Mouse (Mus musculus): ENCODE measurements around the gene Cask.
"Not testable (repeated sequence)": the region's sequence is repeated elsewhere in the genome, so short reads cannot be mapped to it uniquely, and the experiment has no call there.

The Cask gene

GRCm38 (mm10) chrX:13851285-13851684 lies at the start of gene Cask:
Gene Cask, minus strand, starts transcription at chrX:13851367.
- peak; percentile 49 to 72 for DNase-seq

GRCm38 (mm10) chrX:13889976-13890375 lies 38.8 kb upstream of the Cask start:
- no peak for DNase-seq

- DNase-seq, result no peak
These were observed 33.2 kb upstream of the Cask start for GRCm38 (mm10) chrX:13884348-13884747.

GRCm38 (mm10) chrX:13881969-13882368 lies 30.8 kb upstream of the Cask start:
- DNase-seq, result no peak

- DNase-seq, result no peak
These were observed 9.0 kb upstream of the Cask start for GRCm38 (mm10) chrX:13860145-13860544.

GRCm38 (mm10) chrX:13859051-13859450 lies 7.9 kb upstream of the Cask start:
- DNase-seq, result no peak

GRCm38 (mm10) chrX:13848473-13848872 lies 2.7 kb downstream of the Cask start:
- no peak for DNase-seq

GRCm38 (mm10) chrX:13847502-13847851 lies 3.7 kb downstream of the Cask start:
- peak; percentile 15 to 26 for DNase-seq

GRCm38 (mm10) chrX:13846653-13847501 lies 4.3 kb downstream of the Cask start:
- peak; percentile 89 to 91 for DNase-seq

GRCm38 (mm10) chrX:13845858-13846652 lies 5.1 kb downstream of the Cask start:
- peak; percentile 16 to 24 for DNase-seq

GRCm38 (mm10) chrX:13845141-13845857 lies 5.9 kb downstream of the Cask start:
- no peak for DNase-seq

- DNase-seq, result no peak
These were observed 28.4 kb downstream of the Cask start for GRCm38 (mm10) chrX:13822792-13823191.

- DNase-seq, result no peak
These were observed 52.4 kb downstream of the Cask start for GRCm38 (mm10) chrX:13798754-13799153.

- no peak for DNase-seq
These were observed 85.5 kb downstream of the Cask start for GRCm38 (mm10) chrX:13765672-13766071.

- no peak for DNase-seq
These were observed 86.1 kb downstream of the Cask start for GRCm38 (mm10) chrX:13765024-13765423.

- DNase-seq, result peak in 1 of 2 experiments; percentile 14
These were observed 93.7 kb downstream of the Cask start for GRCm38 (mm10) chrX:13757279-13758005.

- no peak for DNase-seq
These were observed 110.1 kb downstream of the Cask start for GRCm38 (mm10) chrX:13741110-13741509.

- not testable (repeated sequence) for DNase-seq
These were observed 120.4 kb downstream of the Cask start for GRCm38 (mm10) chrX:13730785-13731184.

- DNase-seq, result peak in 1 of 2 experiments; percentile 24
These were observed 121.2 kb downstream of the Cask start for GRCm38 (mm10) chrX:13729835-13730480.

GRCm38 (mm10) chrX:13725573-13726403 lies 125.4 kb downstream of the Cask start:
- DNase-seq, result no peak

GRCm38 (mm10) chrX:13720296-13720829 lies 130.8 kb downstream of the Cask start:
- no peak for DNase-seq

Measured in lung, adult 18-20 months (tissue).